Mouse (Mus musculus) kidney, embryonic 15.5 days (tissue): ENCODE data around the gene Igfbp4. TPM values are rescaled to one million over a fixed set of nuclear protein-coding genes. Genes with fewer than 3 reads are reported as not detected.

ENCODE experiments used
- ATAC-seq: fragments of 200-750 bp; cut with Nextera tagmentation; replicated peaks from 2 replicates; pipeline ENCODE4 v1.8.0; 2017; ENCODE audit warnings: moderate TSS enrichment; ENCODE audit not compliant: low FRiP score
- H3K27ac ChIP-seq: fragments of 300-500 bp; sonication (generic); 2 replicates; pipeline ENCODE4 v1.5.1; 2015; ENCODE audit warnings: mild to moderate bottlenecking, inconsistent platforms
- H3K27me3 ChIP-seq: fragments of 300-500 bp; sonication (generic); 2 replicates; pipeline ENCODE4 v1.6.1; 2015; ENCODE audit warnings: inconsistent platforms
- H3K36me3 ChIP-seq: fragments of 300-500 bp; sonication (generic); 2 replicates; pipeline ENCODE4 v1.6.1; 2015; ENCODE audit warnings: inconsistent platforms
- H3K4me1 ChIP-seq: fragments of 300-500 bp; sonication (generic); 2 replicates; pipeline ENCODE4 v1.6.1; 2015; ENCODE audit warnings: inconsistent platforms
- H3K4me2 ChIP-seq: fragments of 300-500 bp; sonication (generic); 2 replicates; pipeline ENCODE4 v1.6.1; 2015; ENCODE audit warnings: moderate library complexity, mild to moderate bottlenecking, inconsistent platforms
- H3K4me3 ChIP-seq: fragments of 300-500 bp; sonication (generic); replicated peaks from 2 replicates; pipeline ENCODE4 v1.5.1; 2015; ENCODE audit warnings: mild to moderate bottlenecking, inconsistent platforms
- H3K9ac ChIP-seq: fragments of 300-500 bp; sonication (generic); 2 replicates; pipeline ENCODE4 v1.6.1; 2015; ENCODE audit warnings: mild to moderate bottlenecking, inconsistent platforms
- H3K9me3 ChIP-seq: fragments of 300-500 bp; sonication (generic); replicated peaks from 2 replicates; pipeline ENCODE4 v1.6.1; 2016; ENCODE audit warnings: inconsistent platforms
- WGBS: fragments of 180-500 bp; shearing (Covaris S2); methylation state at CpG from one replicate; pipeline ENCODE4 v1.1.7; 2015; ENCODE audit warnings: mixed read lengths; 5-methylcytosine and 5-hydroxymethylcytosine counted together
- polyA plus RNA-seq: library from polyadenylated mRNA; unstranded; fragments of >200 nt; fragmentation: Nextera tagmentation; extraction: Ambion mirVana; gene quantifications from 2 replicates; pipeline ENCODE4 v1.2.1, GENCODE M21; 2015

Gene Igfbp4
- polyA plus RNA-seq, 1 experiment from 2014 or later = 695 TPM

- Histone ChIP-seq H3K9me3 (no peaks in the 10 kb centered on the region), H3K4me1 (peaks cover 73% of the 10 kb centered on the region), H3K4me3 (peak overlapping the region; percentile 20), H3K9ac (no peak overlapping the region), H3K27ac (peak overlapping the region; percentile 59), H3K27me3 (no peaks in the 10 kb centered on the region), H3K36me3 (peaks cover 34% of the 10 kb centered on the region), H3K4me2 (peak overlapping the region; percentile 44)
- 52% methylated on average over 6 of the region's 6 CpGs for WGBS
- no peak for ATAC-seq
Observed at GRCm38 (mm10) chr11:99043632-99044031, 2.6 kb downstream of the Igfbp4 start.

GRCm38 (mm10) chr11:99044306-99044705, 3.3 kb downstream of the Igfbp4 start:
- H3K4me2 ChIP-seq = peak overlapping the region; percentile 44
- no peaks in the 10 kb centered on the region for H3K27me3 ChIP-seq
- H3K4me1 ChIP-seq = peaks cover 73% of the 10 kb centered on the region
- H3K9me3 ChIP-seq = no peaks in the 10 kb centered on the region
- peak overlapping the region; percentile 20 for H3K4me3 ChIP-seq
- peak overlapping the region; percentile 59 for H3K27ac ChIP-seq
- no peak overlapping the region for H3K9ac ChIP-seq
- H3K36me3 ChIP-seq = peaks cover 40% of the 10 kb centered on the region
- no peak for ATAC-seq
- 27% methylated on average over 5 of the region's 5 CpGs for WGBS

GRCm38 (mm10) chr11:99045159-99045889, 4.3 kb downstream of the Igfbp4 start:
- Histone ChIP-seq H3K4me2 (peak overlapping the region; percentile 44), H3K4me1 (peaks cover 69% of the 10 kb centered on the region), H3K9me3 (no peaks in the 10 kb centered on the region), H3K27me3 (no peaks in the 10 kb centered on the region), H3K27ac (peak overlapping the region; percentile 59), H3K9ac (no peak overlapping the region), H3K36me3 (peaks cover 51% of the 10 kb centered on the region), H3K4me3 (no peak overlapping the region)
- no peak for ATAC-seq
- WGBS = 61% methylated on average over 12 of the region's 12 CpGs

GRCm38 (mm10) chr11:99047120-99047519, 6.1 kb downstream of the Igfbp4 start:
- H3K27me3 ChIP-seq = no peaks in the 10 kb centered on the region
- no peak overlapping the region for H3K4me3 ChIP-seq
- no peak for ATAC-seq
- H3K36me3 ChIP-seq = peaks cover 69% of the 10 kb centered on the region
- H3K4me2 ChIP-seq = no peak overlapping the region
- H3K9me3 ChIP-seq = no peaks in the 10 kb centered on the region
- H3K4me1 ChIP-seq = peaks cover 58% of the 10 kb centered on the region
- H3K27ac ChIP-seq = peak overlapping the region; percentile 59
- no peak overlapping the region for H3K9ac ChIP-seq
- WGBS = 28% methylated on average over 5 of the region's 5 CpGs

- H3K27ac ChIP-seq = peak overlapping the region; percentile 59
Observed at GRCm38 (mm10) chr11:99047643-99048042, 6.6 kb downstream of the Igfbp4 start.

GRCm38 (mm10) chr11:99055143-99055542, 14.1 kb downstream of the Igfbp4 start:
- peak overlapping the region; percentile 76 for H3K27ac ChIP-seq
- no peak overlapping the region for H3K4me2 ChIP-seq
- no peak overlapping the region for H3K9ac ChIP-seq
- ATAC-seq = no peak
- H3K36me3 ChIP-seq = peaks cover 36% of the 10 kb centered on the region
- no peaks in the 10 kb centered on the region for H3K27me3 ChIP-seq
- H3K4me1 ChIP-seq = peaks cover 26% of the 10 kb centered on the region
- no peak overlapping the region for H3K4me3 ChIP-seq
- 40% methylated on average over 4 of the region's 4 CpGs for WGBS
- H3K9me3 ChIP-seq = no peaks in the 10 kb centered on the region

More at GRCm38 (mm10) chr11:99047643-99048042, 6.6 kb downstream of the Igfbp4 start:
- Histone ChIP-seq H3K27me3 (no peaks in the 10 kb centered on the region), H3K4me2 (no peak overlapping the region), H3K36me3 (peaks cover 74% of the 10 kb centered on the region), H3K9ac (no peak overlapping the region), H3K4me3 (no peak overlapping the region), H3K9me3 (no peaks in the 10 kb centered on the region), H3K4me1 (peaks cover 53% of the 10 kb centered on the region)
- WGBS = 70% methylated on average over 2 of the region's 2 CpGs
- ATAC-seq = no peak

- peak; percentile 59 for ATAC-seq
Observed at GRCm38 (mm10) chr11:99055571-99056452, 14.8 kb downstream of the Igfbp4 start.

GRCm38 (mm10) chr11:99060435-99060834, 19.4 kb downstream of the Igfbp4 start:
- Histone ChIP-seq H3K36me3 (0 out of 2 replicates have a peak, but pooled peaks cover 2% of the 10 kb centered on the region), H3K27ac (no peak overlapping the region), H3K27me3 (no peaks in the 10 kb centered on the region), H3K9ac (no peak overlapping the region), H3K4me2 (no peak overlapping the region), H3K4me1 (peaks cover 28% of the 10 kb centered on the region), H3K4me3 (no peak overlapping the region), H3K9me3 (no peaks in the 10 kb centered on the region)
- 79% methylated on average over 3 of the region's 3 CpGs for WGBS
- ATAC-seq = no peak

More at GRCm38 (mm10) chr11:99055571-99056452, 14.8 kb downstream of the Igfbp4 start:
- WGBS = 12% methylated on average over 8 of the region's 8 CpGs
- peak overlapping the region; percentile 76 for H3K27ac ChIP-seq
- H3K9me3 ChIP-seq = no peaks in the 10 kb centered on the region
- H3K4me1 ChIP-seq = peaks cover 33% of the 10 kb centered on the region
- no peak overlapping the region for H3K9ac ChIP-seq
- H3K4me2 ChIP-seq = peak overlapping the region; percentile 1; the same call in 1 of the 2 replicates
- H3K36me3 ChIP-seq = peaks cover 29% of the 10 kb centered on the region
- H3K4me3 ChIP-seq = no peak overlapping the region
- no peaks in the 10 kb centered on the region for H3K27me3 ChIP-seq

GRCm38 (mm10) chr11:99062661-99063060, 21.6 kb downstream of the Igfbp4 start:
- ATAC-seq = no peak
- H3K4me2 ChIP-seq = no peak overlapping the region
- no peaks in the 10 kb centered on the region for H3K27me3 ChIP-seq
- peaks cover 24% of the 10 kb centered on the region for H3K4me1 ChIP-seq
- H3K9me3 ChIP-seq = no peaks in the 10 kb centered on the region
- no peak overlapping the region for H3K4me3 ChIP-seq
- no peak overlapping the region for H3K27ac ChIP-seq
- H3K9ac ChIP-seq = no peak overlapping the region
- 86% methylated on average over 7 of the region's 7 CpGs for WGBS
- no peaks in the 10 kb centered on the region for H3K36me3 ChIP-seq

GRCm38 (mm10) chr11:99063406-99064131, 22.5 kb downstream of the Igfbp4 start:
- H3K4me2 ChIP-seq = no peak overlapping the region
- H3K27ac ChIP-seq = no peak overlapping the region
- H3K27me3 ChIP-seq = no peaks in the 10 kb centered on the region
- H3K9ac ChIP-seq = no peak overlapping the region
- no peaks in the 10 kb centered on the region for H3K36me3 ChIP-seq
- peaks cover 24% of the 10 kb centered on the region for H3K4me1 ChIP-seq
- WGBS = 53% methylated on average over 8 of the region's 8 CpGs
- no peaks in the 10 kb centered on the region for H3K9me3 ChIP-seq
- no peak for ATAC-seq
- H3K4me3 ChIP-seq = no peak overlapping the region

GRCm38 (mm10) chr11:99065353-99065752, 24.3 kb downstream of the Igfbp4 start:
- ATAC-seq = no peak

More at GRCm38 (mm10) chr11:99065353-99065752, 24.3 kb downstream of the Igfbp4 start:
- Histone ChIP-seq H3K4me2 (no peak overlapping the region), H3K36me3 (no peaks in the 10 kb centered on the region), H3K27me3 (no peaks in the 10 kb centered on the region), H3K9ac (no peak overlapping the region), H3K27ac (peak overlapping the region; percentile 54; the same call in 1 of the 2 replicates), H3K4me1 (peaks cover 24% of the 10 kb centered on the region), H3K9me3 (no peaks in the 10 kb centered on the region), H3K4me3 (no peak overlapping the region)
- WGBS = 77% methylated on average over 3 of the region's 3 CpGs
